Mouse (Mus musculus) embryonic facial prominence, embryonic 11.5 days (tissue): Measurements from ENCODE around the gene Hebp1. TPM values are rescaled to one million over a fixed set of nuclear protein-coding genes. Genes with fewer than 3 reads are reported as not detected.

ENCODE experiments used
- ATAC-seq: fragments of 200-750 bp; cut with Nextera tagmentation; replicated peaks from 2 replicates; pipeline ENCODE4 v1.8.0; 2017; ENCODE audit warnings: low read depth; ENCODE audit not compliant: insufficient number of reproducible peaks, low FRiP score, low TSS enrichment
- DNase-seq: peaks from one replicate; pipeline ENCODE4 v3.0.0-alpha.2; 2015; ENCODE audit warnings: low spot score
- H3K27ac ChIP-seq: fragments of 300-500 bp; sonication (generic); replicated peaks from 2 replicates; pipeline ENCODE4 v1.5.1; 2014; ENCODE audit warnings: mild to moderate bottlenecking, low read depth, low read length, control low read depth
- H3K27me3 ChIP-seq: fragments of 300-500 bp; sonication (generic); 2 replicates; pipeline ENCODE4 v1.6.1; 2014; ENCODE audit warnings: mild to moderate bottlenecking, low read length, moderate library complexity, mixed read lengths; ENCODE audit not compliant: control insufficient read depth, insufficient read depth
- H3K36me3 ChIP-seq: fragments of 300-500 bp; sonication (generic); replicated peaks from 2 replicates; pipeline ENCODE4 v1.6.1; 2014; ENCODE audit warnings: low read depth, mild to moderate bottlenecking, low read length, moderate library complexity, mixed read lengths; ENCODE audit not compliant: control insufficient read depth, insufficient read depth
- H3K4me1 ChIP-seq: fragments of 300-500 bp; sonication (generic); 2 replicates; pipeline ENCODE4 v1.6.1; 2014; ENCODE audit warnings: low read length, mixed read lengths; ENCODE audit not compliant: control insufficient read depth, insufficient read depth
- H3K4me2 ChIP-seq: fragments of 300-500 bp; sonication (generic); 2 replicates; pipeline ENCODE4 v1.6.1; 2014; ENCODE audit warnings: low read depth, mild to moderate bottlenecking, control low read depth, low read length, moderate library complexity
- H3K4me3 ChIP-seq: fragments of 300-500 bp; sonication (generic); 2 replicates; pipeline ENCODE4 v1.5.1; 2014; ENCODE audit warnings: low read depth, low read length, control low read depth
- H3K9ac ChIP-seq: fragments of 300-500 bp; sonication (generic); replicated peaks from 2 replicates; pipeline ENCODE4 v1.6.1; 2014; ENCODE audit warnings: mild to moderate bottlenecking, control low read depth, low read length
- H3K9me3 ChIP-seq: fragments of 300-500 bp; sonication (generic); replicated peaks from 2 replicates; pipeline ENCODE4 v1.6.1; 2016; ENCODE audit warnings: mild to moderate bottlenecking, low read length, inconsistent platforms, mixed read lengths; ENCODE audit not compliant: control insufficient read depth
- WGBS: fragments of 180-500 bp; shearing (Covaris S2); extraction: QIAGEN DNeasy Blood & Tissue Kit; methylation state at CpG from one replicate; pipeline ENCODE4 v1.1.7; 2014; 5-methylcytosine and 5-hydroxymethylcytosine counted together
- polyA plus RNA-seq: library from polyadenylated mRNA; unstranded; fragments of >200 nt; fragmentation: Nextera tagmentation; extraction: Ambion mirVana; gene quantifications from 2 replicates; pipeline ENCODE4 v1.2.1, GENCODE M21; 2014

Hebp1 gene
- polyA plus RNA-seq, 1 experiment from 2014 or later: 3.1 TPM

- 57% methylated on average over 5 of the region's 5 CpGs for WGBS
These were observed 31.1 kb downstream of the Hebp1 start for GRCm38 (mm10) chr6:135166712-135167111.

GRCm38 (mm10) chr6:135166262-135166661 lies 31.6 kb downstream of the Hebp1 start:
- DNase-seq: no peak
- ATAC-seq: no peak
- Histone ChIP-seq H3K4me1 (no peaks in the 10 kb centered on the region), H3K9me3 (no peaks in the 10 kb centered on the region), H3K4me2 (no peak overlapping the region), H3K27ac (no peak overlapping the region), H3K36me3 (no peaks in the 10 kb centered on the region), H3K4me3 (no peak overlapping the region), H3K9ac (no peak overlapping the region), H3K27me3 (no peaks in the 10 kb centered on the region)
- WGBS: 94% methylated on average over 3 of the region's 3 CpGs

More at GRCm38 (mm10) chr6:135166712-135167111, 31.1 kb downstream of the Hebp1 start:
- Histone ChIP-seq H3K4me1 (no peaks in the 10 kb centered on the region), H3K27me3 (no peaks in the 10 kb centered on the region), H3K4me3 (no peak overlapping the region), H3K27ac (no peak overlapping the region), H3K36me3 (no peaks in the 10 kb centered on the region), H3K9ac (no peak overlapping the region), H3K9me3 (no peaks in the 10 kb centered on the region), H3K4me2 (no peak overlapping the region)
- DNase-seq (no peak), ATAC-seq (no peak)

- no peak for ATAC-seq
- Histone ChIP-seq H3K4me3 (no peak overlapping the region), H3K4me2 (no peak overlapping the region), H3K9ac (no peak overlapping the region), H3K27me3 (no peaks in the 10 kb centered on the region), H3K9me3 (no peaks in the 10 kb centered on the region), H3K36me3 (no peaks in the 10 kb centered on the region), H3K27ac (no peak overlapping the region), H3K4me1 (no peaks in the 10 kb centered on the region)
- DNase-seq: no peak
- 81% methylated on average over 2 of the region's 2 CpGs for WGBS
These were observed 32.1 kb downstream of the Hebp1 start for GRCm38 (mm10) chr6:135165706-135166105.

- Histone ChIP-seq H3K4me1 (no peaks in the 10 kb centered on the region), H3K27ac (no peak overlapping the region), H3K27me3 (no peaks in the 10 kb centered on the region), H3K4me3 (no peak overlapping the region), H3K9me3 (no peaks in the 10 kb centered on the region), H3K4me2 (no peak overlapping the region), H3K9ac (no peak overlapping the region), H3K36me3 (no peaks in the 10 kb centered on the region)
- WGBS: 79% methylated on average over 3 of the region's 3 CpGs
- DNase-seq (no peak), ATAC-seq (no peak)
These were observed 32.6 kb downstream of the Hebp1 start for GRCm38 (mm10) chr6:135165191-135165590.

- H3K27me3 ChIP-seq: no peaks in the 10 kb centered on the region
- no peaks in the 10 kb centered on the region for H3K4me1 ChIP-seq
- no peaks in the 10 kb centered on the region for H3K36me3 ChIP-seq
- 76% methylated on average over 4 of the region's 4 CpGs for WGBS
- DNase-seq (no peak), ATAC-seq (no peak)
- no peak overlapping the region for H3K27ac ChIP-seq
- H3K4me2 ChIP-seq: no peak overlapping the region
- no peak overlapping the region for H3K4me3 ChIP-seq
- no peaks in the 10 kb centered on the region for H3K9me3 ChIP-seq
- no peak overlapping the region for H3K9ac ChIP-seq
These were observed 35.0 kb downstream of the Hebp1 start for GRCm38 (mm10) chr6:135162861-135163260.

GRCm38 (mm10) chr6:135162311-135162710 lies 35.5 kb downstream of the Hebp1 start:
- H3K36me3 ChIP-seq: no peaks in the 10 kb centered on the region
- H3K27me3 ChIP-seq: no peaks in the 10 kb centered on the region
- ATAC-seq (no peak), DNase-seq (no peak)
- 83% methylated on average over 3 of the region's 3 CpGs for WGBS
- no peak overlapping the region for H3K27ac ChIP-seq
- no peaks in the 10 kb centered on the region for H3K4me1 ChIP-seq
- H3K4me3 ChIP-seq: no peak overlapping the region
- no peak overlapping the region for H3K9ac ChIP-seq
- no peak overlapping the region for H3K4me2 ChIP-seq
- no peaks in the 10 kb centered on the region for H3K9me3 ChIP-seq

- no peak for ATAC-seq
- H3K4me3 ChIP-seq: no peak overlapping the region
- H3K27me3 ChIP-seq: no peaks in the 10 kb centered on the region
- H3K27ac ChIP-seq: no peak overlapping the region
- no peaks in the 10 kb centered on the region for H3K9me3 ChIP-seq
- H3K4me2 ChIP-seq: no peak overlapping the region
- H3K4me1 ChIP-seq: no peaks in the 10 kb centered on the region
- H3K36me3 ChIP-seq: no peaks in the 10 kb centered on the region
- no peak overlapping the region for H3K9ac ChIP-seq
- no peak for DNase-seq
- WGBS: 65% methylated on average over 4 of the region's 4 CpGs
These were observed 36.5 kb downstream of the Hebp1 start for GRCm38 (mm10) chr6:135161356-135161755.

GRCm38 (mm10) chr6:135158509-135158908 lies 39.3 kb downstream of the Hebp1 start:
- no peak overlapping the region for H3K27ac ChIP-seq
- H3K4me3 ChIP-seq: no peak overlapping the region
- WGBS: 53% methylated on average over 4 of the region's 4 CpGs
- DNase-seq (no peak), ATAC-seq (no peak)
- H3K36me3 ChIP-seq: no peaks in the 10 kb centered on the region
- no peaks in the 10 kb centered on the region for H3K27me3 ChIP-seq
- H3K9me3 ChIP-seq: no peaks in the 10 kb centered on the region
- no peaks in the 10 kb centered on the region for H3K4me1 ChIP-seq
- no peak overlapping the region for H3K9ac ChIP-seq
- no peak overlapping the region for H3K4me2 ChIP-seq
